Mouse (Mus musculus) midbrain, postnatal 0 days (tissue): ENCODE data around the gene Arf1. TPM values are rescaled to one million over a fixed set of nuclear protein-coding genes. Genes with fewer than 3 reads are reported as not detected.

Experiments used
- ATAC-seq: fragments of 200-750 bp; cut with Nextera tagmentation; 2 replicates; pipeline ENCODE4 v1.8.0; 2017; ENCODE audit warnings: moderate number of reproducible peaks, mild to moderate bottlenecking, moderate TSS enrichment, moderate library complexity; ENCODE audit not compliant: low FRiP score
- DNase-seq: peaks from one replicate; pipeline ENCODE4 v3.0.0-alpha.2; 2015; ENCODE audit warnings: low spot score
- H3K27ac ChIP-seq: fragments of 300-500 bp; sonication (generic); 2 replicates; pipeline ENCODE4 v1.5.1; 2014; ENCODE audit warnings: low read depth, mild to moderate bottlenecking, low read length, mixed read lengths
- H3K27me3 ChIP-seq: fragments of 300-500 bp; sonication (generic); 2 replicates; pipeline ENCODE4 v1.6.1; 2014; ENCODE audit warnings: low read length, control low read depth, mixed read lengths; ENCODE audit not compliant: insufficient read depth
- H3K36me3 ChIP-seq: fragments of 300-500 bp; sonication (generic); 2 replicates; pipeline ENCODE4 v1.6.1; 2014; ENCODE audit warnings: low read length, control low read depth, mixed read lengths; ENCODE audit not compliant: insufficient read depth
- H3K4me1 ChIP-seq: fragments of 300-500 bp; sonication (generic); 2 replicates; pipeline ENCODE4 v1.6.1; 2014; ENCODE audit warnings: mild to moderate bottlenecking, control low read depth, antibody characterized with exemption, low read length, mixed read lengths; ENCODE audit not compliant: insufficient read depth
- H3K4me2 ChIP-seq: fragments of 300-500 bp; sonication (generic); 2 replicates; pipeline ENCODE4 v1.6.1; 2014; ENCODE audit warnings: low read depth, mild to moderate bottlenecking, low read length, mixed read lengths; ENCODE audit not compliant: poor library complexity, severe bottlenecking
- H3K4me3 ChIP-seq: fragments of 300-500 bp; sonication (generic); 2 replicates; pipeline ENCODE4 v1.5.1; 2014; ENCODE audit warnings: low read depth, mild to moderate bottlenecking, low read length, moderate library complexity
- H3K9ac ChIP-seq: fragments of 300-500 bp; sonication (generic); replicated peaks from 2 replicates; pipeline ENCODE4 v1.6.1; 2014; ENCODE audit warnings: mild to moderate bottlenecking, low read length, moderate library complexity, mixed read lengths; ENCODE audit not compliant: poor library complexity, severe bottlenecking
- H3K9me3 ChIP-seq: fragments of 300-500 bp; sonication (generic); 2 replicates; pipeline ENCODE4 v1.6.1; 2016; ENCODE audit warnings: low read length, control low read depth
- CTCF ChIP-seq: IDR thresholded peaks from 2 replicates; pipeline ENCODE4 v1.5.1; 2016; ENCODE audit warnings: antibody characterized with exemption, mild to moderate bottlenecking
- WGBS: fragments of 180-500 bp; shearing (Covaris S2); extraction: QIAGEN DNeasy Blood & Tissue Kit; methylation state at CpG from one replicate; pipeline ENCODE4 v1.1.7; 2014; 5-methylcytosine and 5-hydroxymethylcytosine counted together
- polyA plus RNA-seq: library from polyadenylated mRNA; unstranded; fragments of >200 nt; fragmentation: Nextera tagmentation; extraction: Ambion mirVana; gene quantifications from 2 replicates; pipeline ENCODE4 v1.2.1, GENCODE M21; 2015
- total RNA-seq: library from RNA; depleted of rRNA; stranded (reverse); fragments of >200 nt; gene quantifications from 2 replicates; pipeline ENCODE4 v1.2.3, GENCODE M21; 2014; rRNA removed

The Arf1 gene
- total RNA-seq = 372 and 409 TPM in 2 replicates
- polyA plus RNA-seq = 626 and 656 TPM in 2 replicates

- no peaks in the 10 kb centered on the region for H3K9me3 ChIP-seq
- ATAC-seq = peak; percentile 96
- no peaks in the 10 kb centered on the region for H3K36me3 ChIP-seq
- TF ChIP-seq CTCF = no peak; the same call in 1 of the 2 replicates
- H3K4me1 ChIP-seq = peaks cover 15% of the 10 kb centered on the region
- peak within 1 kb of the TSS; percentile 91 for H3K4me2 ChIP-seq
- DNase-seq = peak; percentile 97
- H3K27me3 ChIP-seq = no peaks in the 10 kb centered on the region
- peak within 1 kb of the TSS; percentile 94 for H3K27ac ChIP-seq
- 5% methylated on average over 53 of the region's 59 CpGs for WGBS
- peak within 1 kb of the TSS; percentile 100 for H3K4me3 ChIP-seq
- H3K9ac ChIP-seq = peak within 1 kb of the TSS; percentile 98
Measured at GRCm38 (mm10) chr11:59228122-59228953, at the start of gene Arf1. Gene Arf1, minus strand, starts transcription at chr11:59228270.

GRCm38 (mm10) chr11:59276877-59277276 is 48.8 kb upstream of the Arf1 start:
- no peak for TF ChIP-seq CTCF
- H3K36me3 ChIP-seq = no peaks in the 10 kb centered on the region
- H3K9ac ChIP-seq = no peak overlapping the region
- no peaks in the 10 kb centered on the region for H3K4me1 ChIP-seq
- no peak overlapping the region for H3K27ac ChIP-seq
- 51% methylated on average over 2 of the region's 2 CpGs for WGBS
- H3K9me3 ChIP-seq = no peaks in the 10 kb centered on the region
- no peak overlapping the region for H3K4me3 ChIP-seq
- H3K4me2 ChIP-seq = no peak overlapping the region
- H3K27me3 ChIP-seq = no peaks in the 10 kb centered on the region
- DNase-seq = no peak
- no peak for ATAC-seq

DNA sequence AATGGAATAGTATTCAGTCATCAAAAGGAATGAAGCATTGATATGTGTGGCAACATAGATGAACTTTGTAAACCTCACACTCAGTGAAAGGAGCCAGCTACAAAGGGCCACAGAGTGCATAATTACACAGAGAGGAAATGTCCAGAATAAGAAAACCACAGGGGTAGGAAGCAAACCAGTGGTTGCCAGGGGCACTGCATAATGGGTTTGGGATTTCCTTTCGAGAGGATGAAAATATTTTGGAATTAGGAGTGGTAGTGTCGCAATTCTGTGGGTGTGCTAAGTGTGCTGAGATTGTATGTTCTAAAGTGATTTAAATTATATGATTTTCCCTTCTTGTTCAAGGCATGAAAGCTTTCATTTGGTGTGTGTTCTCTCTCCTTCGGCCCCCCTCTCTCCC is 46.1 kb upstream of the Arf1 start:
- H3K27me3 ChIP-seq = no peaks in the 10 kb centered on the region
- H3K9ac ChIP-seq = no peak overlapping the region
- H3K4me2 ChIP-seq = no peak overlapping the region
- no peaks in the 10 kb centered on the region for H3K4me1 ChIP-seq
- 64% methylated on average over 3 of the region's 3 CpGs for WGBS
- H3K36me3 ChIP-seq = no peaks in the 10 kb centered on the region
- no peak overlapping the region for H3K27ac ChIP-seq
- ATAC-seq = no peak
- H3K9me3 ChIP-seq = no peaks in the 10 kb centered on the region
- DNase-seq = no peak
- H3K4me3 ChIP-seq = no peak overlapping the region
- no peak for TF ChIP-seq CTCF

- TF ChIP-seq CTCF = no peak
- no peak overlapping the region for H3K4me2 ChIP-seq
- ATAC-seq (no peak), DNase-seq (no peak)
- WGBS = 32% methylated on average over 6 of the region's 6 CpGs
- no peak overlapping the region for H3K4me3 ChIP-seq
- no peak overlapping the region for H3K9ac ChIP-seq
- H3K4me1 ChIP-seq = 0 out of 2 replicates have a peak, but pooled peaks cover 3% of the 10 kb centered on the region
- H3K36me3 ChIP-seq = no peaks in the 10 kb centered on the region
- no peaks in the 10 kb centered on the region for H3K9me3 ChIP-seq
- peaks cover 16% of the 10 kb centered on the region; the same call in 1 of the 2 replicates for H3K27me3 ChIP-seq
- H3K27ac ChIP-seq = no peak overlapping the region
Measured at GRCm38 (mm10) chr11:59266727-59267126, 38.7 kb upstream of the Arf1 start.

- no peak overlapping the region for H3K9ac ChIP-seq
- 44% methylated on average over 8 of the region's 8 CpGs for WGBS
- H3K36me3 ChIP-seq = no peaks in the 10 kb centered on the region
- ATAC-seq = no peak
- H3K4me2 ChIP-seq = no peak overlapping the region
- H3K27me3 ChIP-seq = peaks cover 20% of the 10 kb centered on the region; the same call in 1 of the 2 replicates
- no peak overlapping the region for H3K4me3 ChIP-seq
- TF ChIP-seq CTCF = no peak
- no peak for DNase-seq
- no peaks in the 10 kb centered on the region for H3K9me3 ChIP-seq
- no peak overlapping the region for H3K27ac ChIP-seq
- H3K4me1 ChIP-seq = 0 out of 2 replicates have a peak, but pooled peaks cover 3% of the 10 kb centered on the region
Measured at GRCm38 (mm10) chr11:59265154-59265813, 37.2 kb upstream of the Arf1 start.

- Histone ChIP-seq H3K27me3 (peaks cover 20% of the 10 kb centered on the region; the same call in 1 of the 2 replicates), H3K9me3 (no peaks in the 10 kb centered on the region), H3K4me3 (peak overlapping the region; percentile 50), H3K36me3 (no peaks in the 10 kb centered on the region), H3K9ac (peak overlapping the region; percentile 69), H3K4me1 (0 out of 2 replicates have a peak, but pooled peaks cover 3% of the 10 kb centered on the region), H3K27ac (no peak overlapping the region), H3K4me2 (peak overlapping the region; percentile 73)
- ATAC-seq = no peak
- peak; percentile 16 for DNase-seq
- 9% methylated on average over 8 of the region's 8 CpGs for WGBS
- TF ChIP-seq CTCF = no peak
Measured at GRCm38 (mm10) chr11:59264593-59264992, 36.5 kb upstream of the Arf1 start.
